Mouse (Mus musculus): Measurements from ENCODE around the gene Dido1. TPM values are rescaled to one million over a fixed set of nuclear protein-coding genes. Genes with fewer than 3 reads are reported as not detected.

Gene Dido1
- total RNA-seq (2021): 10 to 100 TPM; 14.6 to 16.2 TPM
- long read RNA-seq, experiment 1, partial matches to known transcripts: 0 of 5 reads
- long read RNA-seq, experiment 1, other reads (novel, unspliced or antisense): 5 of 5 reads
- long read RNA-seq, experiment 2, full-length matches to known transcripts: 2 of 7 reads
- long read RNA-seq, experiment 2, partial matches to known transcripts: 0 of 7 reads
- long read RNA-seq, experiment 2, other reads (novel, unspliced or antisense): 5 of 7 reads

GRCm38 (mm10) chr2:180709923-180710272 lies at the start of gene Dido1, which contains the start of gene Gid8:
Dido1 (minus strand) TSS chr2:180709999.
Gid8 (plus strand) TSS chr2:180710117.
- peak; percentile 97 for DNase-seq

GRCm38 (mm10) chr2:180758513-180759263 lies 48.9 kb upstream of the Dido1 start:
- DNase-seq: no peak

- DNase-seq: no peak
These were observed 47.0 kb upstream of the Dido1 start for GRCm38 (mm10) chr2:180756786-180757185.

GRCm38 (mm10) chr2:180755896-180756295 lies 46.1 kb upstream of the Dido1 start:
- DNase-seq: no peak

- DNase-seq: no peak
These were observed 45.3 kb upstream of the Dido1 start for GRCm38 (mm10) chr2:180754976-180755688.

GRCm38 (mm10) chr2:180748904-180749303 lies 39.1 kb upstream of the Dido1 start:
- DNase-seq: no peak

- no peak for DNase-seq
These were observed 36.9 kb upstream of the Dido1 start for GRCm38 (mm10) chr2:180746569-180747192.

GRCm38 (mm10) chr2:180745248-180745927 lies 35.6 kb upstream of the Dido1 start:
- DNase-seq: peak; percentile 61

- no peak for DNase-seq
These were observed 33.5 kb upstream of the Dido1 start for GRCm38 (mm10) chr2:180743321-180743720.

GRCm38 (mm10) chr2:180742820-180743219 lies 33.0 kb upstream of the Dido1 start:
- no peak for DNase-seq

GRCm38 (mm10) chr2:180741421-180741820 lies 31.6 kb upstream of the Dido1 start:
- DNase-seq: no peak

- DNase-seq: no peak
These were observed 30.6 kb upstream of the Dido1 start for GRCm38 (mm10) chr2:180740349-180740748.

- no peak for DNase-seq
These were observed 28.2 kb upstream of the Dido1 start for GRCm38 (mm10) chr2:180737984-180738383.

GRCm38 (mm10) chr2:180735232-180735631 lies 25.4 kb upstream of the Dido1 start:
- no peak for DNase-seq

GRCm38 (mm10) chr2:180731984-180732383 lies 22.2 kb upstream of the Dido1 start:
- DNase-seq: no peak

GRCm38 (mm10) chr2:180731036-180731435 lies 21.2 kb upstream of the Dido1 start:
- DNase-seq: no peak

GRCm38 (mm10) chr2:180727613-180728021 lies 17.8 kb upstream of the Dido1 start:
- DNase-seq: no peak

- DNase-seq: no peak
These were observed 17.1 kb upstream of the Dido1 start for GRCm38 (mm10) chr2:180726658-180727442.

- no peak for DNase-seq
These were observed 16.2 kb upstream of the Dido1 start for GRCm38 (mm10) chr2:180725856-180726629.

- no peak for DNase-seq
These were observed 15.6 kb upstream of the Dido1 start for GRCm38 (mm10) chr2:180725414-180725778.

Data from gastrocnemius, postnatal 25 days (tissue).